Mouse (Mus musculus): ENCODE data around the gene Ctsa. TPM values are rescaled to one million over a fixed set of nuclear protein-coding genes. Genes with fewer than 3 reads are reported as not detected.
A peak's percentile ranks its signal among the peaks of the same experiment; 100 is the strongest.

Gene Ctsa
- 84.8 and 89.7 TPM in 2 replicates for polyA plus RNA-seq (2014; fragmentation: Nextera tagmentation; extraction: Ambion mirVana)

DNA sequence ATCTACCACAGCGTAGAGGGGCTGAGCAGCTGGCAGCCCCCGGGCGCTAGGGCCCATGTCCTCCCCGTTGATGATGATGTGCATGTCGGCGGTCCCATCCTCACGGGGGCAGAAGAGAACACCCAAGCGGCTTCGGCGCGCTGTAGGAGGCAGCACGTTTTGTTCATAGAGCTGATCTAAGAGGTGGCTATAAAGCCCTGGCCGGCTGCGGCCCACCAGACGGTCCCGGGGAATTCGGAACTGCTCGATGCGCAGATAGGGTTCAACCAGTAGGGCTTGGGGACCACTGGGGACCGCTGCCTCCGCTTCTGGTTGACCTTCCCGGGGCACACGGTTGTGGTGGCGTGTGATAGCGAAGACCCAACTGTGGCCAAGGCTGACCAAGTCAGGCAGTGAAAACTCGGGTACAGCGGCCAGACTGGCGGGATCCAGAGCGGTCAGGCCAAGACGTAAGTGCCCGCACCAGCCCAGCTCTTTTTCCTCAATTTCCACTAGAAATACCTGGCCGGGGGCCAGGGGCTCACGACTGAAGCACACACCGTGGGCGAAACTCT, at the start of gene Ctsa:
Gene Ctsa (plus strand): TSS at position 126 of the 554 bp plus-strand sequence.
- Histone ChIP-seq H3K4me1 (ENCODE audit: control insufficient read depth, insufficient read depth, low read length) (peaks cover 18% of the 10 kb centered on the region), H3K9me3 (ENCODE audit: control insufficient read depth, low read length) (no peaks in the 10 kb centered on the region), H3K4me3 (ENCODE audit: low read depth, low read length) (peak within 1 kb of the TSS; percentile 65), H3K27me3 (ENCODE audit: control insufficient read depth, insufficient read depth, low read length) (no peaks in the 10 kb centered on the region), H3K4me2 (peak within 1 kb of the TSS; percentile 100), H3K9ac (ENCODE audit: low read length) (peak within 1 kb of the TSS; percentile 78), H3K36me3 (ENCODE audit: control insufficient read depth, insufficient read depth, low read length) (no peaks in the 10 kb centered on the region), H3K27ac (ENCODE audit: low read depth, low read length) (peak within 1 kb of the TSS; percentile 7; the same call in 1 of the 2 replicates)
- WGBS: 1% methylated on average over 35 of the region's 35 CpGs
- ATAC-seq (ENCODE audit: low FRiP score) (peak; percentile 69), DNase-seq (ENCODE audit: low spot score, missing footprints) (peak; percentile 94)

DNA sequence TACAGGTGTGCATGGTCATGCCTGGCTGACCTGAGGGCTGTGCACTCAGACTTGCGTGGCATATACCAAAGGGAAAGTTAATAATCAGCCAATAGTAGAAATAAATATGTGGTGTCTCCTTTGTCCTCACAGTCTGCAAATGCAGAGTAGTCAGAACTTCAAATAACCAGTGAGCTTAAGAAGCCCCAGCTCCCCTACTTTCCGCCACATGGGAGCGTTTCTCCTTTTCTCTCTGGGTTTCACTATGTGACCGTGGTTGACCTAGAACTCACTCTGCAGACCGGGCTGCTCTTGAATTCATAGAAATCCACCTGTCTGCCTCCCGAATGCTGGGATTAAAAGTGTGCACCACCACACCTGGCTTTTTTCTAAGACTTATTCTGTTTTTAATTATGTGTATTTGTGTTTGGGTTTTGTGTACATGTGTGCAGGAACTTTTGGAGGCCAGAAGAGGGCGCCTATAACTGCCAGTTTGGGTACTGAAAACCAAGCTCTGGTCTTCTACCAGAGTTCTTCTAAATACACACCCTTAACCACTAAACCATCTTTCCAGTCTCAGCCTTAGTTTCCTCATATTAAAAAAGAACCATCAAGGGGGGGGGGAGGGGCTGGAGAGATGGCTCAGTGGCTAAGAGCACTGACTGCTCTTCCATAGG, 48.6 kb upstream of the Ctsa start:
- Histone ChIP-seq H3K9ac (ENCODE audit: low read length) (no peak overlapping the region), H3K4me3 (ENCODE audit: low read depth, low read length) (no peak overlapping the region), H3K27me3 (ENCODE audit: control insufficient read depth, insufficient read depth, low read length) (no peaks in the 10 kb centered on the region), H3K27ac (ENCODE audit: low read depth, low read length) (no peak overlapping the region), H3K9me3 (ENCODE audit: control insufficient read depth, low read length) (no peaks in the 10 kb centered on the region), H3K4me2 (no peak overlapping the region), H3K4me1 (ENCODE audit: control insufficient read depth, insufficient read depth, low read length) (peaks cover 8% of the 10 kb centered on the region), H3K36me3 (ENCODE audit: control insufficient read depth, insufficient read depth, low read length) (no peaks in the 10 kb centered on the region)
- DNase-seq (ENCODE audit: low spot score, missing footprints) (no peak), ATAC-seq (ENCODE audit: low FRiP score) (no peak)
- WGBS: 78% methylated on average over 7 of the region's 7 CpGs

DNA sequence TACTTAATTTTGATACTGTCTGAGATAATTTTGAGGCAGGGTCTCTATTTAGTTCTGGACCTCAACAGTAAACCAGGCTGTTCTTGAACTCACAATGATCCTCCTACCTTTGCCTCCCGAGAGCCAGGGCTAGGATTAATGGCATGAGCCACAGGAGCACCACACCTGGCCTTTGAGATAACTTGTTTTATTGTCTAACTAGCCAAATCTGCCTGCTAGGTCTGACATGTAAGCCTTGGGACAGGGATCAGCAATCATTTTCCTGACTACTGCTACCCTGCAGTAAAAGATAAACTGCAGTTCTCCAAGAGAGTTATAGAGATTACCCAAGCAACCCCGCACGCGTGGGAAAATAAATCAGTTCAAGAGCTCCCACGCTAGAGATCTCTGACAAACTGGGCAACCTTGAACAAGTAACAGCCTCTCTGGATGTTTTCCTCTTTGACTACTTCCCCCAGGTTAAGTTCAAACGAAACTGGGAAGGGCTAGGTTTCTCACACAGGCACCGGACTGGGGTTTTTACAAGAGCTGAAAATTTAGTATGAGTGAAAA, 47.7 kb upstream of the Ctsa start:
- WGBS: 20% methylated on average over 7 of the region's 7 CpGs
- H3K27ac ChIP-seq (ENCODE audit: low read depth, low read length): no peak overlapping the region
- DNase-seq (ENCODE audit: low spot score, missing footprints) (no peak), ATAC-seq (ENCODE audit: low FRiP score) (no peak)
- H3K9ac ChIP-seq (ENCODE audit: low read length): peak overlapping the region; percentile 75
- peak overlapping the region; percentile 66 for H3K4me3 ChIP-seq (ENCODE audit: low read depth, low read length)
- H3K9me3 ChIP-seq (ENCODE audit: control insufficient read depth, low read length): no peaks in the 10 kb centered on the region
- H3K4me2 ChIP-seq: peak overlapping the region; percentile 87
- H3K4me1 ChIP-seq (ENCODE audit: control insufficient read depth, insufficient read depth, low read length): peaks cover 8% of the 10 kb centered on the region
- no peaks in the 10 kb centered on the region for H3K36me3 ChIP-seq (ENCODE audit: control insufficient read depth, insufficient read depth, low read length)
- H3K27me3 ChIP-seq (ENCODE audit: control insufficient read depth, insufficient read depth, low read length): no peaks in the 10 kb centered on the region

DNA sequence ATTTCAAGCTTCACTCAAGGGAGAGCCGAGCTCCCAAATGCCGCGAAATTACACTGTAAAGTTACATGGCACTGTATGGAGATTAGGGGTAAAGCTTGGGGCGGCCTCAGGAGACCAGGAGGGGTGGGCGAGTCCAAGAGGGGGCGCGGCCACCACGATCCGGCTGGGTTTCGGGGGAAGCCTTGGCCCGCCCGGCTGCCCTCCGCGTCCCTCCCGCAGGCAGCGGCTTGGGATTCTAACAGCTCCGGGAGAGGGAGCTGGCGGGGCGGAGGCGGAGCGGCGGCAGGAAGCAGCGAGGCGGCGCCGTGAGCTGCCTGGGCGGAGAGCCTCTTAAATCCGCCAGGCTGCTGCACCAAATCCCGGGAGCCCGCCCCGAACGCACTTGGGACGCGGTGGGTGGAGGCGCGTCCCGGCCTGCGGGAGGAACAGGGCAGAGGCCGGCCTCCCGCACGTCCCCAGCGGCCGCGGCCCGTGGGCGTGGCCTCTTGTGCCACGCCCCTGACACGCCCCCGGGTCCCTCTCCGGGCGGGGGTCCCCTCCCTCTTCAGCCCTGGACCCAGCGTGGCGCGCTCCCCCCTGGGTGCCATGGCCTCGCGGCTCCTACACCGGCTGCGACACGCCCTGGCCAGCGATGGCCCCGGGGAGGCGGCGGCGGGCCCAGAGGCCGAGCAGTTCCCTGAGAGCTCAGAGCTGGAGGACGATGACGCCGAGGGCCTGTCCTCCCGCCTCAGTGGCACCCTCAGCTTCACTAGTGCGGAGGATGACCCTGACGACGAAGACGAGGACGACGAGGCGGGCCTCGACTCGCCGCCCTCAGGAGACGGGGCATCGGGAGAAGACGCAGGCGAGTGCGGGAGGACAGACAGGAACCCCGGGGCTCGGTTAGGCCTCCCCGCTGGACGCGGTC, 46.9 kb upstream of the Ctsa start, which contains the start of gene Snx21:
Gene Snx21 (plus strand): TSS at position 343 of the 907 bp plus-strand sequence.
- Histone ChIP-seq H3K4me1 (ENCODE audit: control insufficient read depth, insufficient read depth, low read length) (peaks cover 8% of the 10 kb centered on the region), H3K4me2 (peak within 1 kb of the TSS; percentile 87), H3K9ac (ENCODE audit: low read length) (peak within 1 kb of the TSS; percentile 75), H3K36me3 (ENCODE audit: control insufficient read depth, insufficient read depth, low read length) (no peaks in the 10 kb centered on the region), H3K27me3 (ENCODE audit: control insufficient read depth, insufficient read depth, low read length) (no peaks in the 10 kb centered on the region), H3K9me3 (ENCODE audit: control insufficient read depth, low read length) (no peaks in the 10 kb centered on the region), H3K27ac (ENCODE audit: low read depth, low read length) (no peak within 1 kb of the TSS), H3K4me3 (ENCODE audit: low read depth, low read length) (peak within 1 kb of the TSS; percentile 66)
- DNase-seq (ENCODE audit: low spot score, missing footprints): peak; percentile 99
- under 1% methylated on average over 78 of the region's 89 CpGs for WGBS
- peak; percentile 95 for ATAC-seq (ENCODE audit: low FRiP score)

DNA sequence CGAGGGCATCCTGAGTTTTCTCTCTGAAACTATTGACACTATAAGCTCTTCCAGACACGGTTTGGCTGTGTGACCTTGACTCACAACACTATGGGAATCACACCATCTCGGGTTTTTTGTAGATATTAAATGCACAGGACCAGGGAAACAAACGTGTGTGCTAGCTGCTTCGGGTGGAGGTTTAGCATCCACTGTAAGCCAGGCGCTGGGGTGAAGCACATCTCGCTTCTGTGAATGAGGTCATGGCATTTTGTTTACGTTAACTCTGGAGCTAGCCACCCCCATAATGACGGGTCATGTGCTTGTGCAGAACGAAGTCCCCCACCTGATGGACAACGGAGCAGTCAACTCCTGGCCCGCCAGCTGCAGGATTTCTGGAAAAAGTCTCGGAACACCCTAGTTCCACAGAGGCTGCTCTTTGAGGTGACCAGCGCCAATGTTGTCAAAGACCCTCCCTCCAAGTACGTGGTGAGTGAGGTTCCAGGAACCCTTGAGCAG, 46.2 kb upstream of the Ctsa start:
- 11% methylated on average over 15 of the region's 15 CpGs for WGBS
- Histone ChIP-seq H3K9ac (ENCODE audit: low read length) (peak overlapping the region; percentile 75), H3K27me3 (ENCODE audit: control insufficient read depth, insufficient read depth, low read length) (no peaks in the 10 kb centered on the region), H3K4me3 (ENCODE audit: low read depth, low read length) (peak overlapping the region; percentile 66), H3K36me3 (ENCODE audit: control insufficient read depth, insufficient read depth, low read length) (no peaks in the 10 kb centered on the region), H3K27ac (ENCODE audit: low read depth, low read length) (no peak overlapping the region), H3K4me1 (ENCODE audit: control insufficient read depth, insufficient read depth, low read length) (peaks cover 8% of the 10 kb centered on the region), H3K9me3 (ENCODE audit: control insufficient read depth, low read length) (no peaks in the 10 kb centered on the region), H3K4me2 (peak overlapping the region; percentile 87)
- DNase-seq (ENCODE audit: low spot score, missing footprints) (peak; percentile 90), ATAC-seq (ENCODE audit: low FRiP score) (peak; percentile 13; the same call in 1 of the 2 replicates)

DNA sequence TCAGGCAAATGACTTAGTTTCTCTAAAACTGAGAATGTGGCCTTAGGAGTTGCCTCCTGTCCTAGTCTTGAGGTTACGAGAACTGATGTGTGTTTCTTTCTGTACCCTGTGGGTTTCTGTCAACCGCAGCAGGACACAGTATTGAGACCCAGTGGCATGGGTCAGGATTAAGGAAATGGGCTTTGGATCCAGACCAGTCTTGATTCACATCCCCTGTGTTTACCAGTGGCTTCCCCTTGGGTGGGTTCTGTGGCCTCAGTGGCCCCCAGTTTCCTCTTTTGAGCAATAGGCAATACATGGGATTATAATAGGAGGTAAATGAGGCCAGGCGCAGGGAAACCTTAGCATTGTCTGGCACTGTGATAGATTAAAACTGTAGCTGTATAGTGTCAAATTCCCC, 45.6 kb upstream of the Ctsa start:
- H3K27me3 ChIP-seq (ENCODE audit: control insufficient read depth, insufficient read depth, low read length): no peaks in the 10 kb centered on the region
- peaks cover under 1% of the 10 kb centered on the region; the same call in 1 of the 2 replicates for H3K36me3 ChIP-seq (ENCODE audit: control insufficient read depth, insufficient read depth, low read length)
- ATAC-seq (ENCODE audit: low FRiP score) (no peak), DNase-seq (ENCODE audit: low spot score, missing footprints) (no peak)
- 87% methylated on average over 3 of the region's 3 CpGs for WGBS
- H3K27ac ChIP-seq (ENCODE audit: low read depth, low read length): no peak overlapping the region
- no peaks in the 10 kb centered on the region for H3K9me3 ChIP-seq (ENCODE audit: control insufficient read depth, low read length)
- H3K4me1 ChIP-seq (ENCODE audit: control insufficient read depth, insufficient read depth, low read length): peaks cover 8% of the 10 kb centered on the region
- no peak overlapping the region; the same call in 1 of the 2 replicates for H3K4me2 ChIP-seq
- H3K9ac ChIP-seq (ENCODE audit: low read length): no peak overlapping the region
- H3K4me3 ChIP-seq (ENCODE audit: low read depth, low read length): no peak overlapping the region

DNA sequence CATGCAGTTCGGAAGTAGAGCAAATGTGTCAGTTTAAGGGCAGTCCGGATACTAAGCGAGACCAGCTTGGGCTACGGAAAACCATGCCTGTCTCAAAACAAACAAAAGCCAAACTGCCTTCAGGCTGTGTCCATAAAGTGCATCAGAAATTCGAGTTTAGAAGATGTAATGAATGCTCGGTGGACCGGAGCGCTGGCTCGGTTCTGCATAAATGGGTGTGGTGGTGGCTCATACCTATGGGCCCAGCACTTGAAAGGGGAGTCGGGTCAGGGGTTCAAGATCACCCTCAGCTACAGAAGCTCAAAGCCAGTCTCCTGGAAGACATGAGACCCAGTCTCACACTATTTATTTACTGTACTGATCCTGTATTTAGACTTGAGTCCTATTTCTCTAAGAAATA, 44.9 kb upstream of the Ctsa start:
- Histone ChIP-seq H3K4me1 (ENCODE audit: control insufficient read depth, insufficient read depth, low read length) (peaks cover 8% of the 10 kb centered on the region), H3K4me2 (no peak overlapping the region), H3K9ac (ENCODE audit: low read length) (no peak overlapping the region), H3K9me3 (ENCODE audit: control insufficient read depth, low read length) (no peaks in the 10 kb centered on the region), H3K27ac (ENCODE audit: low read depth, low read length) (no peak overlapping the region), H3K4me3 (ENCODE audit: low read depth, low read length) (no peak overlapping the region), H3K36me3 (ENCODE audit: control insufficient read depth, insufficient read depth, low read length) (peaks cover 5% of the 10 kb centered on the region; the same call in 1 of the 2 replicates), H3K27me3 (ENCODE audit: control insufficient read depth, insufficient read depth, low read length) (no peaks in the 10 kb centered on the region)
- no peak for ATAC-seq (ENCODE audit: low FRiP score)
- WGBS: 82% methylated on average over 10 of the region's 10 CpGs
- DNase-seq (ENCODE audit: low spot score, missing footprints): no peak

DNA sequence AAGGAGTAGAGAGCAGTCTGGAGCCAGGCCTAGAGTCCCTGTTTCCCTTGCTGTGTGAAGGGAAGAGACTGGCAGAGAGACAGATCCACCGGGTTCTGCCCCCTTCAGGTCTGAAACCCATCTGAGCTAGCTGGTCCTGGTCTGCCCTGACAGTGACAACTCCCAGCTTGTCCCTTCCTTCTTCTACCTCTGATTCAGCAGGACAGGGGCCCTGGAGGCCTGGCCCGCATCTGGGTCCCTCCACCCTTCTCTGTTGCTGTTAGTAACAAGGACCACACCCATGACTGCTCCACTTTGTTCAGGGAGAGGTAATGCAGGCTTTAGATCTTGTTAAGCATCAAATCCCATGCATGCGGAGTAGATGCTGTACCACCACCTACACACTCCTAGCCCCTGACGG, 44.3 kb upstream of the Ctsa start:
- H3K4me3 ChIP-seq (ENCODE audit: low read depth, low read length): no peak overlapping the region
- H3K9me3 ChIP-seq (ENCODE audit: control insufficient read depth, low read length): no peaks in the 10 kb centered on the region
- peaks cover 8% of the 10 kb centered on the region for H3K4me1 ChIP-seq (ENCODE audit: control insufficient read depth, insufficient read depth, low read length)
- peaks cover 8% of the 10 kb centered on the region; the same call in 1 of the 2 replicates for H3K36me3 ChIP-seq (ENCODE audit: control insufficient read depth, insufficient read depth, low read length)
- no peak overlapping the region for H3K4me2 ChIP-seq
- H3K9ac ChIP-seq (ENCODE audit: low read length): no peak overlapping the region
- no peak for ATAC-seq (ENCODE audit: low FRiP score)
- no peaks in the 10 kb centered on the region for H3K27me3 ChIP-seq (ENCODE audit: control insufficient read depth, insufficient read depth, low read length)
- H3K27ac ChIP-seq (ENCODE audit: low read depth, low read length): no peak overlapping the region
- WGBS: 77% methylated on average over 4 of the region's 4 CpGs
- no peak for DNase-seq (ENCODE audit: low spot score, missing footprints)
